Mouse (Mus musculus): ENCODE results near the gene Samsn1.

- TF ChIP-seq ZNF384 (IDR thresholded peaks at IDR 0.05; ENCODE audit: low read depth, low read length) (no peak), ZC3H11A (IDR thresholded peaks at IDR 0.05; ENCODE audit: borderline replicate concordance, low read depth, low read length) (no peak), CHD2 (IDR thresholded peaks at IDR 0.05; ENCODE audit: low read depth, low read length) (no peak), HCFC1 (IDR thresholded peaks at IDR 0.05; ENCODE audit: borderline replicate concordance, insufficient read depth, low read length) (no peak)
Measured at GRCm38 (mm10) chr16:75864673-75865072, 157.4 kb downstream of the Samsn1 start.

Measured in ES-E14 (cell line).